Mouse (Mus musculus) myocyte (in vitro differentiated cells): ENCODE results near the gene Pxmp4.

Experiments used
- MYOD1 ChIP-seq, 3 experiments: IDR thresholded peaks; one replicate each; pipeline ENCODE4 v1.6.1; 2011; ENCODE audit warnings: control low read depth in 2 of 3, low read depth in 2 of 3, mild to moderate bottlenecking in 2 of 3, moderate library complexity in 1 of 3; ENCODE audit not compliant: insufficient read length in 2 of 3, control insufficient read depth in 1 of 3
- POLR2A ChIP-seq: IDR thresholded peaks from one replicate; pipeline ENCODE4 v1.6.1; 2011; ENCODE audit warnings: low read depth, mild to moderate bottlenecking, control low read depth, moderate library complexity; ENCODE audit not compliant: insufficient read length
- POLR2AphosphoS2 ChIP-seq: IDR thresholded peaks from one replicate; pipeline ENCODE4 v1.6.1; 2011; ENCODE audit warnings: low read depth, control low read depth; ENCODE audit not compliant: insufficient read length

GRCm38 (mm10) chr2:154609050-154609767, 5.7 kb upstream of the Pxmp4 start:
- TF ChIP-seq POLR2AphosphoS2 (no peak), POLR2A (no peak), MYOD1 (IDR thresholded peaks at IDR 0.05; ENCODE audit: control insufficient read depth in 1 of 3, insufficient read length in 2 of 3, low read depth in 2 of 3) (no peak)
